Mouse (Mus musculus): ENCODE results near the gene Gria2. TPM values are rescaled to one million over a fixed set of nuclear protein-coding genes. Genes with fewer than 3 reads are reported as not detected.

The Gria2 gene
- polyA plus RNA-seq, 1 experiment: not detected

DNA sequence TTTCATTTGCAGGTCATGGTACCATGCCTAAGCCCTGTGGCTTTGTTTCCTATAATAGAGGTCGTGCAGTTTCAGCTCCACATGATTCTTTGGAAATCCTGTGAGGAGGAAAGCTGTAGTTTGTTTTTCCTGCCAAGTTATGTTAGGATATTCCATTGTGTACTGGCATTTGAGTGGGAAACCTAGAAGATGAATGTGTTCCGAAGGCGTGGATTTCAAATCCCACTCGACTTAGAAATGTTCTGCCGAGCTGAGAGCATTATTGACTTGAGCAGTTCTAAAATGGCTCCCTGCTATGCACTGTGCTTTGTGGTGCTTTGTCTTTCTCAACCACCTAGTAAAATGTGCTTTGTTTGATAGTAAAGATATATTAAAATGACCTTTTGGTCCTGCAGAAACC lies 150.4 kb downstream of the Gria2 start:
- Histone ChIP-seq H3K27me3 (ENCODE audit: control insufficient read depth) (no peaks in the 10 kb centered on the region), H3K9me3 (ENCODE audit: control insufficient read depth, low read length) (no peaks in the 10 kb centered on the region), H3K4me1 (ENCODE audit: control insufficient read depth) (no peaks in the 10 kb centered on the region), H3K36me3 (ENCODE audit: control insufficient read depth) (no peaks in the 10 kb centered on the region), H3K4me3 (replicated peaks) (no peak overlapping the region)
- TF ChIP-seq GATA1 (IDR thresholded peaks at IDR 0.05; ENCODE audit: low read length) (no peak), TAL1 (IDR thresholded peaks at IDR 0.05; ENCODE audit: low read length) (no peak)

Other genes starting within 250 kb of the Gria2 start
- not detected in 2 replicates for gene Glrb, start 110.8 kb upstream of the Gria2 start, polyA plus RNA-seq (2012)
- gene Pdgfc, start 233.6 kb upstream of the Gria2 start, polyA plus RNA-seq (2012): not detected in 2 replicates

All from erythroblast, embryonic 14.5 days (primary cell).